Mouse (Mus musculus) fibroblast of lung, adult 2 months (primary cell): ENCODE measurements around the gene Gtf2a2.

Source experiments
- DNase-seq: peaks from one replicate; pipeline ENCODE4 v3.0.0-alpha.2; 2011; ENCODE audit warnings: low read depth

The Gtf2a2 gene

GRCm38 (mm10) chr9:70062012-70062411, 49.7 kb downstream of the Gtf2a2 start:
- no peak for DNase-seq

DNA sequence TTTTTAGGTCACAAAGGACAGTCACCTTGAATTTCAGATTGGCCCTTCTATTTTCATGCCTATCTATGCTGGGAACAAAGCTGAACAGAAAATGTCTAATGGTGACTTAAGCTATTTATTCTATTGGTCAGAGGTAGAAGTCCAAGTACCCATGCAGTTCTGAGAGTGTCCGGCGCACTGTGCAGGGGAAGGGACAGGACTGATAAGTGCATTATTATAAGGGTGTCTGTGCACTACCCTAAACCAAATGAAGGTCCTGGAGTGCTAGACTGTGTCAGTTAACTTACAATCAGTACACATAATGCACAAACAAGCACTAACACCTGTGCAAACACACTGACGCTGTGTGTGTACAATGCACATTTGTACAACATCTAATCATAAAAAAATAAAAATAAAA, 55.1 kb downstream of the Gtf2a2 start:
- no peak for DNase-seq

- no peak for DNase-seq
These were observed 57.6 kb downstream of the Gtf2a2 start for GRCm38 (mm10) chr9:70069961-70070435.

- no peak for DNase-seq
These were observed 60.0 kb downstream of the Gtf2a2 start for GRCm38 (mm10) chr9:70072387-70072786.
